Mouse (Mus musculus): ENCODE results near the gene Dmrta2. TPM values are rescaled to one million over a fixed set of nuclear protein-coding genes. Genes with fewer than 3 reads are reported as not detected.

Gene Dmrta2
- polyA plus RNA-seq, 1 experiment from 2014 or later, result 0.67 TPM

DNA sequence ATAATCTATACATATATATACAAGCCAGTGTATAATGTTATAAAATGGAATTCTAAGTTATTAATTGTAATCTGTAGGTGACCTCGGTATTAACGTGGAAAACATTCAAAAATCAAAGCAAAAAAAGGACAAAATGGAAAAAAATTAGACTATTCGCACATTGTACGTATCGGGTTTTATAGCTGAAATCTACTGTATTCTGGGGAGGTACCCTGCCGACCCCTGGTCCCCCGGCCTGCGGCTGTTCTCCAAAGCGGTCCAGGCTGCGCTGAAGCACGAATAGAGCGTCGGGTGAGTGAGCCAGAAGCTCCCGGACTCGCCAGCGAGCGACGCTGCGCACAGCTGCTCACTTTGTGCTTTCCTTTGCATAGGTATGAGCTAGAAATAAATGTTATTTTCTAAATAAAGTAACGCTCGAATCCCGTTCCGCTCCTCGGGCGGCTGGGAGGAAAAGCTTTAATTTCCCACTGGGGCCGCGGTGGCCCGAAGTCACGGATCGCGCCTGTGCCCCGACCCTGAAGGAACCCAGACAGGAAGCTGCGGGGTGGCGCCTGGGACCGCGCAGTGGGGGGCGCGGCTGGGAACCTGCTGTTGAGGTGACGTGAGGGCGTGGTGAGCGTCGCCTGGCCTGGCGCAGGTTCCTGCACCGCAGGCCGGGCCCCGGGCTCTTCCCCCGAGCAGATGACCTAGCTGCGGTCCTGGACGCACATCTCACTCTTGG lies 5.6 kb downstream of the Dmrta2 start:
- peaks cover 62% of the 10 kb centered on the region for H3K27me3 ChIP-seq (ENCODE audit: control insufficient read depth, insufficient read depth, low read depth, low read length)
- H3K27ac ChIP-seq (ENCODE audit: low read length), result no peak overlapping the region
- no peaks in the 10 kb centered on the region for H3K36me3 ChIP-seq (ENCODE audit: control insufficient read depth, insufficient read depth, low read length)
- H3K4me3 ChIP-seq (ENCODE audit: low read depth, low read length), result no peak overlapping the region
- no peaks in the 10 kb centered on the region for H3K9me3 ChIP-seq (replicated peaks; ENCODE audit: control insufficient read depth, low read length, poor library complexity, severe bottlenecking)
- peaks cover 9% of the 10 kb centered on the region for H3K4me1 ChIP-seq (ENCODE audit: control insufficient read depth, insufficient read depth, low read length)
- under 1% methylated on average over 49 of the region's 49 CpGs for WGBS
- H3K9ac ChIP-seq (ENCODE audit: low read depth, low read length), result no peak overlapping the region
- peak overlapping the region; percentile 19; the same call in 1 of the 2 replicates for H3K4me2 ChIP-seq (ENCODE audit: low read length)
- ATAC-seq, result no peak

DNA sequence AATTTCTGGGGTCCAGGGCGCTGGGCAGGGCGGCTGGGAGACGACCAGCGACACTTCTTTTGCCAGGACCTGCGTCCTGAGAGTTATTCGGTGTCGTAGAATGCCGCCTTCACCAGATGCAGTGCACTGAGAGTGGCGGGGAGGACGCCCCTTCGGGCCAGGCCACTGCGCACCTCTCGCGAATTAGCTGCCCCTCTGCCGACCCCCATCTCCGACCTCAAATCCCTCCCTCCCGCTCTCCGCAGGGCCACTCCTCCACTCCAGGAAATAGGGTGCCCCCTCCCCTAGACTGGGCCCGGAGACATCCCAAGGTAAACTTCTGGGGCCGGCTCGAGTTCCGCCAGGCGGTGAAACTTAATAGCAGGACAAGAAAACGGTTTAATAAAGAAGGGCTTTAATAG lies 6.2 kb downstream of the Dmrta2 start:
- no peak overlapping the region for H3K27ac ChIP-seq (ENCODE audit: low read length)
- H3K4me1 ChIP-seq (ENCODE audit: control insufficient read depth, insufficient read depth, low read length), result peaks cover 9% of the 10 kb centered on the region
- peak overlapping the region; percentile 19; the same call in 1 of the 2 replicates for H3K4me2 ChIP-seq (ENCODE audit: low read length)
- H3K4me3 ChIP-seq (ENCODE audit: low read depth, low read length), result no peak overlapping the region
- H3K36me3 ChIP-seq (ENCODE audit: control insufficient read depth, insufficient read depth, low read length), result no peaks in the 10 kb centered on the region
- no peak for ATAC-seq
- H3K9me3 ChIP-seq (replicated peaks; ENCODE audit: control insufficient read depth, low read length, poor library complexity, severe bottlenecking), result no peaks in the 10 kb centered on the region
- WGBS, result under 1% methylated on average over 24 of the region's 24 CpGs
- H3K27me3 ChIP-seq (ENCODE audit: control insufficient read depth, insufficient read depth, low read depth, low read length), result peaks cover 60% of the 10 kb centered on the region
- no peak overlapping the region for H3K9ac ChIP-seq (ENCODE audit: low read depth, low read length)

DNA sequence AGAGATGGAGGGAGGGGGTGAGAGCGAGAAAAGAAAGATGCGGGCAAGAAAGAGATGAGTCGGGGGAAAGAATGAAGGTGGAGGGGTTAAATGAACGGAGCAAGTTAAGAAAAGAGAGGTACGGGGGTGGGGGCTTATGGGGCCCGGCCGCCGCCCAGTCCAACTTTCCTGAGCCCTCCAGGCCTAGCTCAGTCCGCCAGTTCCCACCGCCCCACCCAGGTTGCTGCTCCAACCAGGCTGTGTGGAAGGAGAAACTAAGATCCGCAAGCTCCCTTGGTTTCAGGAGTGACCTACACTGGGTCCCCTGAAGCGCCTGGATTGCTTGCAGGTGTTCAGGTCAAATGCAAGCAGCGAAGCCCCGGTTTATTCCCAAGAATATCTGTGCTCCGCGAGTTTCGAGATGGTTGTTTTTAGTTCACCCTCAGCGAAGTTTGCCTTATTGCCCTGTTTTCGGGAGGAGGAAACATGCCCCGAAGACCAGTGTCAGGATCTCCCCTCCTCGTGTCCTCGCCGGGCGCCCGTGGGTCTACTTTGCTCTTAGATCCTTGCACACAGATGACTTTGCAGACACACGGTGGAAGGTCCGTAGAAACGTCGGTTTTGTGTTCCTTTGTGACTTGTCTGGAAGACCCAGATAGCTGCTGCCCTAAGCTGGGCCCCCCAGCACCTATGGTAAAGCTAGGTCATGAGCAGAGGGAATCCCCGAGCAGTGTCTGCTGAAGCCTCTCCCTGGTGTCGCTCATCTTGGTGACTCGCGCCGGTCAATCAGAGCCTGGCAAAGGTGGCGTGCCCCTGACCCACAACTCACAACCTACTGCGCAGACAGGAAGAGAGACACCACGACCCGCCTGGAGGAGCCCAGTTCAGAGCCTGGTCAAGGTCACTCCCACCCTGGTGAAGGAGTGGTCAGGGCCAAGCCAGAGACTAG lies 6.9 kb downstream of the Dmrta2 start:
- H3K4me1 ChIP-seq (ENCODE audit: control insufficient read depth, insufficient read depth, low read length), result peaks cover 9% of the 10 kb centered on the region
- H3K27me3 ChIP-seq (ENCODE audit: control insufficient read depth, insufficient read depth, low read depth, low read length), result peaks cover 62% of the 10 kb centered on the region
- 2% methylated on average over 38 of the region's 38 CpGs for WGBS
- H3K4me2 ChIP-seq (ENCODE audit: low read length), result no peak overlapping the region
- H3K9me3 ChIP-seq (replicated peaks; ENCODE audit: control insufficient read depth, low read length, poor library complexity, severe bottlenecking), result no peaks in the 10 kb centered on the region
- ATAC-seq, result no peak
- H3K36me3 ChIP-seq (ENCODE audit: control insufficient read depth, insufficient read depth, low read length), result no peaks in the 10 kb centered on the region
- H3K27ac ChIP-seq (ENCODE audit: low read length), result no peak overlapping the region
- no peak overlapping the region for H3K4me3 ChIP-seq (ENCODE audit: low read depth, low read length)
- no peak overlapping the region for H3K9ac ChIP-seq (ENCODE audit: low read depth, low read length)

- H3K36me3 ChIP-seq (ENCODE audit: control insufficient read depth, insufficient read depth, low read length), result no peaks in the 10 kb centered on the region
- H3K27me3 ChIP-seq (ENCODE audit: control insufficient read depth, insufficient read depth, low read depth, low read length), result peaks cover 60% of the 10 kb centered on the region
- no peaks in the 10 kb centered on the region for H3K9me3 ChIP-seq (replicated peaks; ENCODE audit: control insufficient read depth, low read length, poor library complexity, severe bottlenecking)
- 5% methylated on average over 16 of the region's 16 CpGs for WGBS
- no peak overlapping the region for H3K27ac ChIP-seq (ENCODE audit: low read length)
- H3K9ac ChIP-seq (ENCODE audit: low read depth, low read length), result no peak overlapping the region
- H3K4me3 ChIP-seq (ENCODE audit: low read depth, low read length), result no peak overlapping the region
- no peak for ATAC-seq
- no peak overlapping the region for H3K4me2 ChIP-seq (ENCODE audit: low read length)
- H3K4me1 ChIP-seq (ENCODE audit: control insufficient read depth, insufficient read depth, low read length), result peaks cover 9% of the 10 kb centered on the region
Observed at GRCm38 (mm10) chr4:109985424-109986172, 7.7 kb downstream of the Dmrta2 start.

DNA sequence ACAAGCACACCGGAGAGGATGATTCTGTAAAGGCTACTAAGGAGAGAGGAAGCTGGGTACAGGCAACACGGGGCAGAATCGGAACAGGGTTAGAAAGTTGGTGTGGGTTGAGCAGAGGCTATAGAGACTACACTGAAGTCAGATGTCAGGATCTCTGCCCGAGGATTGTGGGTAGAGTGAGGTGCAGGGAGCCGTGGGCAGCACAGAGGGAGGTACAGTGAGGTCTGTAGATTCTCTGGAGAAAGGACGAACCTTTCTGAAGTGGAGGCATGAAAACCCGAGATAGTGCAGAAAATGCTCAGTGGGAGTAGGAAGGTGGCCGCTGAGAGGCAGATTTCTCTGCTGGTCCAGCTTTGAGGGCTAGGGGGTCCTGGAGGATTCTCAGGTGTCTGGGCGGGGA lies 8.4 kb downstream of the Dmrta2 start:
- Histone ChIP-seq H3K4me2 (ENCODE audit: low read length) (no peak overlapping the region), H3K9ac (ENCODE audit: low read depth, low read length) (no peak overlapping the region), H3K4me3 (ENCODE audit: low read depth, low read length) (no peak overlapping the region), H3K9me3 (replicated peaks; ENCODE audit: control insufficient read depth, low read length, poor library complexity, severe bottlenecking) (no peaks in the 10 kb centered on the region; the same call in 1 of the 2 replicates), H3K27ac (ENCODE audit: low read length) (no peak overlapping the region), H3K36me3 (ENCODE audit: control insufficient read depth, insufficient read depth, low read length) (no peaks in the 10 kb centered on the region), H3K4me1 (ENCODE audit: control insufficient read depth, insufficient read depth, low read length) (peaks cover 9% of the 10 kb centered on the region), H3K27me3 (ENCODE audit: control insufficient read depth, insufficient read depth, low read depth, low read length) (peaks cover 57% of the 10 kb centered on the region)
- no peak for ATAC-seq
- 3% methylated on average over 9 of the region's 9 CpGs for WGBS

DNA sequence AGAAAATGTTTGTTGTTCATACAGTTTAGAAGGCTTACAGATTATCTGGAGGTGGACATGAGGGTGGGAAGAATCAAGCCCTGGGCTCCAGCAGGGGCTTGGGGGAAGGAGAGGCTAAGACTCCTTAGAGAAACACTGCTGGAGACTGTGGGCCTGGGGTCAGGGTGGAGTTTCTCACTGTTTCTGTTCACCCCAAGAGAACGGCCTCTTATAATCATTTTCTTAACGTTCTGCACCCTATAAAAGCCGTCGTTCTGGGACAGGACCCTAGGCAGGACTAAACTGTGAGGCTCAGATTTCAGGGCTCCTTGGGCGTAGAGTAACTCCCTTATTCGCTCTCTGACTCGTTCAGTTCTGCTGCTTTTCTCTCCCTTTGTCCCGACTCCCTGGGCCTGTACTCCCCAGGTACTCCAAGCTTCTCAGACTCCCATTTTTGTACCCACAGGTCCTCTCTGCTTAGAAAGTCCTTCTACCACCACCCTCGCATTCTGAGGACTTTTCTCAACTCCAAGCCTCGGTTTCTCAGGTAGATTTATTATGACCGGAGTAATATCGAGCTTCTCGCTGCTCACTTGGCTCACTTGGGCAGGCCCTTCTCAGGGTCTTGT lies 9.0 kb downstream of the Dmrta2 start:
- H3K4me2 ChIP-seq (ENCODE audit: low read length), result no peak overlapping the region
- H3K4me1 ChIP-seq (ENCODE audit: control insufficient read depth, insufficient read depth, low read length), result peaks cover 6% of the 10 kb centered on the region
- ATAC-seq, result no peak
- no peaks in the 10 kb centered on the region for H3K36me3 ChIP-seq (ENCODE audit: control insufficient read depth, insufficient read depth, low read length)
- no peak overlapping the region for H3K9ac ChIP-seq (ENCODE audit: low read depth, low read length)
- H3K9me3 ChIP-seq (replicated peaks; ENCODE audit: control insufficient read depth, low read length, poor library complexity, severe bottlenecking), result no peaks in the 10 kb centered on the region; the same call in 1 of the 2 replicates
- no peak overlapping the region for H3K4me3 ChIP-seq (ENCODE audit: low read depth, low read length)
- H3K27ac ChIP-seq (ENCODE audit: low read length), result no peak overlapping the region
- peaks cover 54% of the 10 kb centered on the region for H3K27me3 ChIP-seq (ENCODE audit: control insufficient read depth, insufficient read depth, low read depth, low read length)
- 3% methylated on average over 13 of the region's 13 CpGs for WGBS

GRCm38 (mm10) chr4:109987560-109988362 lies 9.9 kb downstream of the Dmrta2 start:
- H3K27ac ChIP-seq (ENCODE audit: low read length), result no peak overlapping the region
- H3K4me2 ChIP-seq (ENCODE audit: low read length), result no peak overlapping the region
- no peaks in the 10 kb centered on the region; the same call in 1 of the 2 replicates for H3K9me3 ChIP-seq (replicated peaks; ENCODE audit: control insufficient read depth, low read length, poor library complexity, severe bottlenecking)
- H3K4me1 ChIP-seq (ENCODE audit: control insufficient read depth, insufficient read depth, low read length), result no peaks in the 10 kb centered on the region
- H3K36me3 ChIP-seq (ENCODE audit: control insufficient read depth, insufficient read depth, low read length), result no peaks in the 10 kb centered on the region
- 4% methylated on average over 18 of the region's 20 CpGs for WGBS
- no peak overlapping the region for H3K9ac ChIP-seq (ENCODE audit: low read depth, low read length)
- H3K27me3 ChIP-seq (ENCODE audit: control insufficient read depth, insufficient read depth, low read depth, low read length), result peaks cover 59% of the 10 kb centered on the region
- ATAC-seq, result no peak
- no peak overlapping the region for H3K4me3 ChIP-seq (ENCODE audit: low read depth, low read length)

DNA sequence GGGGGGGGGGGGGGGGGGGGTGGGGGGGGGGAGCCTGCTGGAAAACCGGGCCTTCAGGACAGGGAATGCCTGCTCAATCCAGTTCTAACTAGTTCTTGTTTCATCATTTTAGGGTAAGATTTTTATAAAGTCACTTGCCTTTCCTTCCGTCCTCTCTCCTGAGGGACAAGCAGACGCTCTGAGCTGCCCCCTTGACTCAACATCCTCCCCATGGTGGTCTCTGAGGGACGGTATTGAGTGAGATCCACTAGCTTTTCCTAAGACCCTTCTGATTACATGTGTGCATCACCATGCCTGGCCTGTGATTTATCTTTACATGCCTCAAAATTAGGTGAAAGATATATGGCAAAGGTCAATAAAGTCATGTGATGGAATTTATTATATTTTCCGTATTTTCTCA lies 10.6 kb downstream of the Dmrta2 start:
- no peaks in the 10 kb centered on the region for H3K36me3 ChIP-seq (ENCODE audit: control insufficient read depth, insufficient read depth, low read length)
- H3K4me2 ChIP-seq (ENCODE audit: low read length), result no peak overlapping the region
- no peak overlapping the region for H3K9ac ChIP-seq (ENCODE audit: low read depth, low read length)
- no peaks in the 10 kb centered on the region for H3K4me1 ChIP-seq (ENCODE audit: control insufficient read depth, insufficient read depth, low read length)
- ATAC-seq, result no peak
- H3K27ac ChIP-seq (ENCODE audit: low read length), result no peak overlapping the region
- no peak overlapping the region for H3K4me3 ChIP-seq (ENCODE audit: low read depth, low read length)
- H3K27me3 ChIP-seq (ENCODE audit: control insufficient read depth, insufficient read depth, low read depth, low read length), result peaks cover 59% of the 10 kb centered on the region
- WGBS, result 6% methylated on average over 5 of the region's 5 CpGs
- H3K9me3 ChIP-seq (replicated peaks; ENCODE audit: control insufficient read depth, low read length, poor library complexity, severe bottlenecking), result no peaks in the 10 kb centered on the region; the same call in 1 of the 2 replicates

All from midbrain, embryonic 16.5 days (tissue).